Mouse (Mus musculus) adrenal gland, postnatal 25 days (tissue): ENCODE measurements around the gene Fam151b. TPM values are rescaled to one million over a fixed set of nuclear protein-coding genes. Genes with fewer than 3 reads are reported as not detected.

ENCODE experiments used
- DNase-seq: peaks from one replicate; pipeline ENCODE4 v3.0.0; 2021; ENCODE audit warnings: mixed read lengths
- long read RNA-seq: library from polyadenylated mRNA; stranded (forward); transcript quantifications from one replicate; pipeline ENCODE4 v2.0.0, GENCODE M21; 2021
- total RNA-seq: library from RNA; stranded (reverse); gene quantifications from 2 replicates; pipeline ENCODE4 v1.2.3, GENCODE M21; 2021

The Fam151b gene
- total RNA-seq: 5.4 and 8.3 TPM in 2 replicates
- long read RNA-seq, transcript Fam151b-201 (6 exons, 1,152 nt): major isoform, 5 of 7 reads
- long read RNA-seq, partial matches to known transcripts: 0 of 7 reads
- long read RNA-seq, other reads (novel, unspliced or antisense): 2 of 7 reads

DNA sequence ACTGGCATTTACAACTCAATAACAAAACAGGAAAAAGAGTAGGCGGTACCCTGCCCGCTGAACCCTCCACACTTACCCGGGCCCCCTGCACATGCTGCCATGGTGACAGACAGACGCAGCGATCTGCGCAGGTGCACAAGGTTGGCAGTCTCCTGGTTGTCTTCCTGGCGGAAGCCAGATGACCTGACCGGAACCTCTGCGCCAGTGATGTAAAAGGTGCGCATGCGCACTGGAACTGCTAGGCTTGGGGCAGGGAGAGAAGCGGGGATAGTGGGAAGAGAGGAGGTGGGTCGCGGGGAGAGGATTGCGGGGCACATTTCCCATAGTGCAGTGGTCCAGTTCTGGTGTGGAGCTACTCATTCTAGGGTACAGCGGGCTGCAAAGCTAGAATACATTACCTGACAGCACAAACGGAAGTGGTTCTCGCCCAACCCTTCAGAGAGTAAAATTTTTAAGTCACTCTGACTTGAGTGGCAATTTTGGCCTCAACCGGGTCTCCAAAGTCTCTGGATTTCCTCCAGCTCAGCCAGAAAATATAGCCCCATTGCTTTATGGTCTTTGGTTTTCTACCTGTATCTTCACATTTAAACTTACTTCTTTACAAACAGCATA lies at the start of gene Fam151b:
Gene Fam151b, minus strand, starts transcription at position 164 of the 612 bp plus-strand sequence.
- DNase-seq: peak; percentile 90

DNA sequence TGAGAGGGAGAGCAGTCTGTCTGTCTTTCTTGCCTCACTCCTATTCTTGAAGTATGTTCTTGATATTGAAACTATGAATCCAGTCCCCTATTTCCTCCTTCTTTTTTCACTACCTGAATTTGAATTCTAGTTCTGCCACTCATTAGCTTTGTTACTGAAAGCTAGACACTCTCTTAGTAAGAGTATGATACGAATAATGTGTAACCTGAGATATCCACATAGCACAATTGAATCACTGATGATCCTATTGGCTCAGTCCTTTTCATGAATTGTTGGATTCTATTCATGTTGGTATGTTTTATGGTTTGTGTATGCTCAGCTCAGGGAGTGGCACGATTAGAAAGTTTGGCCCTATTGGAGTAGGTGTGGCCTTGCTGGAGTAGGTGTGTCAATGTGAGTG lies 48.4 kb upstream of the Fam151b start:
- DNase-seq: no peak

DNA sequence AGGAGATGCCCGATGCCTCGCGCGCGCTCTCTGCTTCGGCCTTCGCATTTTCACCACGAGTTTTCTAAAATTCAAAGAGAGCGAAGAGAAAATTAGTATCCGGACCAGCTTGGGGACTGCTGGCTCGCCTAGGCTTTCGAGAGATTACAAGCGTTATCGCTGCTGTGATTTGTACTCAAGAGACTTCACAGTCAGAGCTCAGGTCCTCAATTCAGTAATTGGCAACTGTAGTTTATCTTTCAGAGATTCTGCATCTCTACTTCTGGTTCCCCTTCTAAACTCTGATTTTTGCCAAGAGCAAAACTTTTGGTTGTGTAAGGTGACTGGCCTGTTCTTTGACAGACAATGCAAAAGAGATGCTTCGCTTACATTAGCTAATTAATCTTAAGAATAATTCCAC lies 47.4 kb upstream of the Fam151b start:
- no peak for DNase-seq

DNA sequence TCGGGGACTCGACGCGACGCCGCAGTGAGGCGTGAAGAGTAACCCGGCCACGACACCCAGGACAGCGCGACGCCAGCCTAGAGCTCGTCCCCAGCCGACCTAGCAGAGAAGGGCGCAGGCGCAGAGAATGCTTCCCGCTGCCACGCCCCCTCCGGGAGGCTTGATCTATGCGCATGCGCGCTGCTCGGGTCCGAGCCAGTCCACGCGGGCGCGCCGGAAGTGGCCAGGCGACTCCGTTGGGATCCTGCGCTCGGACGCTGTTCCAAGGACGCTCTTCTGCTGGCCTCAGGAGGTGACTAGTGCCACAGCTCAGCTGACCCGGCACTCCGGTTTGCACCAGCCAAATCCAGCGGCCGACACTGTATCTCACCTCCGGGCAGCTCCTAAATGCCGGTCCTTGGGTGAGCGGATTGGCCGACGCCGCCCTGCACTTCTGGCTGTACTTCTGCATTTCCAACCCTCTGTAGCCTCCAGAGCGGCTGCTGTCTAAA lies 47.0 kb upstream of the Fam151b start, which contains the start of gene Zfyve16:
Gene Zfyve16, minus strand, starts transcription at position 148 of the 491 bp plus-strand sequence.
- peak; percentile 99 for DNase-seq

DNA sequence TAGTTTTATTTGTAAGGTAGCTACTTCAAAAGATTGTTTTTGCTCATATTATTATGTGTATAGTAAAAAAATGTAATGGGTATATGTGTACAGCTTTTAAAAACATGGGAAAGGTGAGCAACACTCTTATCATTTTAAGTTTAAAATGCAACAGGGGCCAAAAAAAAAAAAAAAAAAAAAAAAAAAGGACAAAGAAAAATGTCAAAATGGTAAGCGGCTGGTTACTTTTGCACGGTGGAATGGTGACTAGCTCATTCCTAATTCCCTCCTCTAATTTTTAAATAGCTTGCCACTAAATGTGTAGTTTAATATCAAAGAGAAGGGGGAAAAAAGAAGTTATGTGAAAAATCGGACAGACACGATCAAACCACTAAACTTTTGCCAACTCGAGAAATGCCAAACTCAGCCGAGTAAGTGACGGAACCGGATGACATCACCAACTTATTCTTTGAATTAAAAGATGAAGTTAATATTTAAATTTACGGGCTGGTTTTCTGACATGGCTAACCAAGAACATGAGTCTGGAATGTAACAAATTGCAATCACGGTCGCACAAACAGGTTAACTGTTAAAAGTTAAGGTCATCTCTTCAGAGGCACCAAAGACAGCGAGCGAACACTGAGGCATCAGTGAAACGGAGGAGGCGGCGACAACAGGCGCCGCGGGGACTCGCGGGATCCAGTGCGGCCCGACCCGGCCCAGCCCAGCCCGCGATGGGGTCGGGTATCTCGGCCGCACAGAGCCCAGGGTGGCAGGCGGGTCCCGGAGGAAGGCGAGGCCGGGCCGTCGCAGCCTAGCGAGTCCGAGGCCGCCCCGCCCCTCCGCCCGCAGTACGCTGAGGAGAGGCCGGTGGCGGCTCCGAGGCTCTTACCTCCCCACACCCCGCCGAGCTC lies 46.3 kb upstream of the Fam151b start:
- DNase-seq: no peak

DNA sequence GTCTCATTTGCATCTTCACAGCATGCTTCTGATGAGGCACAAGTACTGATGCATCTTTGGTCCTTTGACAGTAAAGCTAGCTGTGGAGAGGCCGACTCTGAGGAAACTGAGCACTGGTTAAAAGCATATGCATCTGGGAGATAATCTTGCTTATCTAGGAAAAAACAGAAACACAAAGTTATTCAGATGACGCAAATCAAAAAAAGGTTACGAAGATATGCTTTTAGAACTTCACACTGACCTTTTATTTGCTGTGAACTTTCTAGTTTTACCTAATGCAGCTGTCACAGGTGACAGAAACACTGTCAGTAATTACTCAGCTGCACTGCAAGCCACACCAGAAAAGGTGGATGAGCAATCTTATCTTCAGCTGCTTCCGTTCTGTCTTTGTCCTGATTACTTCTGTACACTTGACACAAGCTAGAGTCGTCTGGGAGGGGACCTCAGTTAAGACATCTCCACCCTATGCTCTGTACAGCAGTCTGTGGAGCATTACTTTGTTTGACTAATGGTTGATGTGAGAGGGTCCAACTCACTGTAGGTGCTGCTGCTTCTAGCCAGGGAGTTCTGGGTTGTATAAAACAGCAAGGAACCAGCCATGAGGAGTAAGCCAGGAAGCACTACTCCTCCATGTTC lies 39.5 kb upstream of the Fam151b start:
- no peak for DNase-seq

DNA sequence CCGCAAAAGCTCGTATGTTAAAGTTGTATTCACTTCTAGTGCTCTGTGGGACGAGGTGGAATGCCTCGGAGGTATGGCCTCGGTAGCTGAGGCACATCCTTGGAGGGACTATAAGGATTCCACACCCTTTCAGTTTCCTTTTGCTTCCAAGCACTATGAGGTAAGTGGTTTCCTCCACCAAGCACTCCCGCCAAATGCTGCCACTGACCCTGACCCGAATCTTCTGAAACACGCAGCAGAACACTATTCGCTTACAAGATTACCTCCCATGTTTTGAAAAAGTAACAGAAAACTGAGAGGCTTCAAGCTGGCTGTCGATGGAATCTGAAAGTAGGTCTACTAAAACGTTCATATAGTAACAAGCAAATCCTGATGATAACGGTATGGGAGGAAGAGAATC lies 21.1 kb upstream of the Fam151b start:
- DNase-seq: peak; percentile 18

DNA sequence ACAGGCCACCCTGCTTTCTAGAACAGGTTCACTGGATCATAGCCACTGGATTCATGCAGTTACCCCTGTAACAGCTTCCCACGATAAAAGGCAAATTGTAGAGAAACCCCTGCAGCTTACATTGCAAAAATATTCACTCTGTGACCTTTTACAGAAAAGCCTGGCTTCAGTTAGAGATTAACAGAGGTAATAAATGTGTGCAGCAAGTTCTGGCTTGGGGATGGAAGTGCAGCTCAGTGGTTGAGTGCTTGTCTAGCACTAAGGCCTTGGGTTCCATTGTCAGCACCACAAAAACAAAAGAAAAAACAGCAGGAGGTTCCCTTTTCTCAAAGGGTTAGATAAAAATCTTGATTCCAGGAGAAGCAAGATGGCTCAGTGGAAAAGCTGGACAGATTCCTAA lies 8.1 kb upstream of the Fam151b start:
- DNase-seq: no peak

DNA sequence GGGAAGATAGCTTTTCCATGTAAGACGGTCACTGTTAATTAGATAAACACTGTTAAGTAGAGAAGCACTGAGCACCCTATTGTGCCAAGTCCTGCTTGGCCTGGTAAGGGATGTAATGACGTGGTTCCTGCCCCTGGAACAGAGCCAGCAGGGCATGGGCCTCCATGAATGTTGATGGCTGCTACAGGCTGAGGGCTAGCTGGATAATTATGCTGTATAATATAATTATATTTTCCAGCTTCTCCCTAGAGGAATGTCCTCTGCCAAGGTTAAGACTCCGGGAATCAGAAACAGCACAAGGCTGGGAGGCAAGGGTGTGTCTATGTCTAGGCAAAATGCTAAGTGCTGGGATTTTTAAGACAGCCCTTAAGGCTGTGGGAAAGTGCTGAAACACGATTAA lies 7.0 kb upstream of the Fam151b start:
- DNase-seq: peak; percentile 26

DNA sequence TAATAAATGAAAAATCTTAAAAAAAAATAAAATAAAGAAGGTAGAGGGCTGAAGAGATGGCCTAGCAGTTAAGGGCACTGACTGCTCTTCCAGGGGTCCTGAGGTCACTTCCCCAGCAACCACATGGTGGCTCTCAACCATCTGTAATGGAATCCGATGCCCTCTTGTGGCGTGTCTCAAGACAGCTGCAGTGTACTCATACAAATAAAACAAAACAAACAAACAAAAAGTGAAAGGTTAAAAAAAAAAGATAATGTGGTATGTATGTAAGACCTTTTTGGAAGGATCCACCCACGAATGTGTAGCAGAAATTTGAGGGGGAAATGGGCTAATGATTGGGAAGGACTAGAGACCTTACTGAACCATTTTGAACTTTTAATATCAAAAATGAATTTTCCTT lies 467 bp downstream of the Fam151b start:
- DNase-seq: peak; percentile 35

DNA sequence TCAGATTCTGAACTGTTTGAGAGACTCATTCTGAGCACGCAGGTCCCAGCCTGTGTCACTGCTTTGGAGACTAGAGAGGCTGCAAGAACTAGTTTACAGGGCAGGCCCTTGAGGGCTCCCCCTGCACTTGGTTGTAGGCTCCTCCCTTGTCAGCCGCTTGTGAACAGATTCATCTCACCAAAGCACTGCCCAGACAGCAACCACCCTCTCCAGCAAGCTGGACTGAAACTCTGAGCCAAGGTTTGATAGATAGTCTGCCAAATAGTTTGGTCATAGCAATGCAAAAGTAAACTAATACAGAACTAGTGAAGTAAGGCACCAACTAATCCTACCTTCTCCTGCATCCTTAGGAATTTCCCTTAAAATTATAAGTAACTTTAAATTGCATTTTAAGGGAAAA lies 13.7 kb downstream of the Fam151b start:
- no peak for DNase-seq

DNA sequence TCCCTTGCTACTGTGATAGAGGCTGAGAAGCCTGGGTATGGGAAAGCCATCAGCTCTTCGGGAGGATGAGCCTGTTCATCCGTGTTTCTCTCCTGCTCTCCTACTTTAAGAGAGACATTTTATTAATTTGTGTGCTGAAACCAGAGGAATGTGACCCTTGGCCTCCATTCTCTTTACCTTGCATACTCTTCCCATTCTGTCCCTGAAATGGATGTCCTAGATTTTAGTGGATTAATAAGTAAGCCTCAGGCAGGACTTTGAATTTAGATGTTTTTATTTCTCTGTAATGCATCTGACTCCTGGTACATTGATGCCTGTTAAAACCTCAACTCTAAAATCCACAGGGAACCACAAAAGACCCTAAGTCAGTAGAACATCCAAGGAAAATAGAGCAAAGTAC lies 14.4 kb downstream of the Fam151b start:
- DNase-seq: no peak

DNA sequence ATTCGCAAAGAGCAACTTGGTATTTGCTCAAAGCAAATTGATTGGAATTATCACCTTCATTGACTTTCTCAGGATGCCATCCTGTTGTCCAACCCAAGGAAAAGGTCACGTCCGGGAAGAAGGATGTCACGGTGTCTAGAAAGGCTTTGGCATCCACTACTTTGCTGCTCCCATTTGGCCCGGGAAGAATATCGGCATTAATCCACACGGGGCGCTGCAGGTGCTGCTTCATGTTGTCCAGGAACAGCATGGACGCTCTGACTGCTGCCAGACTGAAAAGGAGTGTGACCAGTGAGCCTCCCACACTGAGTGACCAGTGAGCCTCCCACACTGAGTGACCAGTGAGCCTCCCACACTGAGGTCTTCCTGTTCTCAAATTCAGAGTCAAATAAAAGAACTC lies 15.9 kb downstream of the Fam151b start:
- DNase-seq: no peak

DNA sequence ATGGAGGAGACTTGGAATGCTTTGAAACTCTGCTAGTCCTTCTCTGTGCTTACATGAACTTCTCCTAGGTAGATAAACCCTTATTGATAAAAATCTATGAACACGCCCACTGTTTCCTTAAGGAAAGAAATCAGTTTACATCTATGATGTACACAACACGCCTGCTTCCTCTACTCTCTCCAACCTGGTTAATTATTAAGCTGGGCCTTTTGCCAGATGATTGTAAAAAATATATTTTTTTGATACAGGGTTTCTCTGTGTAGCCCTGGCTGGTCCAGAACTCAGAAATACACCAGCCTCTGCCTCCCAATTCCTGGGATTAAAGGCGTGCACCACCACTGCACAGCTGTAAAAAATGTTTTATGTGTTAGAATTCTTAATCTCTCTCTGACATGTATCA lies 19.1 kb downstream of the Fam151b start:
- no peak for DNase-seq

DNA sequence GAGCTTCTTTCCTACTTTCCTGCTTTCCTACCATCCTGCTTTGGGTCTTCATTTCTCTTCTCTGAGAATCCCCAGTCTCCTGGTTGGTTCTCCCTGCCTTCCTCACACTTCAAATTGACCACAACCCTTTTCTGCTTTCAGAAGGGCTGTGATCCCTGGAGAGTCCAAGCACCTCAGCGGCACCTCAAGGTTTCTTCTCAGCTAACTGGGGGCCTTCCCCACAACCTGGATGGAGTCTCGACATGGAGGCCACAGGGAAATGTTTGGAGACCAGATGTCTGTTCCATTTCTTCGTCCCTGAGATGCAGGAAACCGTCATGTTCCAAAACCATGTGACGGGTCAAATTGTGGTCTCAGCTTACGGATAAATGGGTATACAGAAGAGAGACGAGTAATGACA lies 36.9 kb downstream of the Fam151b start:
- no peak for DNase-seq

DNA sequence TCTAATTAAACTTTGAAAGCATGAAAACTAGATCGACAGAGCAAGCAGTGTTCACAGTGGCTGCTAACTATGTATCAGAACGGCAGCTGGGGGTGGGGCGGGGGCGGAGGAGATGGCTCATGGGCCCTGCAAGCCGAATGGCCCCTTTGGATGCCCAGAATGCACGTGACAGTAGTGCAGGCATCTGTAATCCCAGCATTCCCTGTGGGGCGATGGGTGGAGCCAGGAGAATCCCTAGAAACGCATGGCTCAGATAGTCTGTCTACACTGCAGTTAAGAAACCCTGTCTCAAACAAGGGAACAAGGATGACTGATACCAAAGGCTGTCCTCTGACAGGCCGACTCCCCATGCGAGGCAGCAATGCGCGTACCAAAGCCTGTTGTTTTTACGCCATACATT lies 43.5 kb downstream of the Fam151b start:
- DNase-seq: no peak

DNA sequence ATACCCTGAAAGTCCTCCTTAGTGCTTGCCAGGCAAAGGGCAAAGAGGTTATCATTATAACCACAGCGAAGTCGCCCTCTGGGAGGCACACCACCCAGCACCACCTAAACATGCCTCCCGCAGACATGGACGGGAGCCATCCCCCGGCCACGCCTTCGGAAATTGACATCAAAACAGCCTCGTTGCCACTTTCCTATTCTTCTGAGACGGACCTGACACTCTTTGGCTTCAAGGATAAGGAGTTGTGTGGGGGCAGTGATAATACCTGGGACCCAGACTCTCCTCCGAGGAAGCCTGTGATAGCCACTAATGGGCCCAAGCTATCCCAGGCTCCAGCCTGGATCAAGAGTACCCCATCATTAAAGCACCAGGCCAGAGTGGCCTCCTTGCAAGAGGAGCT lies 45.2 kb downstream of the Fam151b start:
- no peak for DNase-seq

DNA sequence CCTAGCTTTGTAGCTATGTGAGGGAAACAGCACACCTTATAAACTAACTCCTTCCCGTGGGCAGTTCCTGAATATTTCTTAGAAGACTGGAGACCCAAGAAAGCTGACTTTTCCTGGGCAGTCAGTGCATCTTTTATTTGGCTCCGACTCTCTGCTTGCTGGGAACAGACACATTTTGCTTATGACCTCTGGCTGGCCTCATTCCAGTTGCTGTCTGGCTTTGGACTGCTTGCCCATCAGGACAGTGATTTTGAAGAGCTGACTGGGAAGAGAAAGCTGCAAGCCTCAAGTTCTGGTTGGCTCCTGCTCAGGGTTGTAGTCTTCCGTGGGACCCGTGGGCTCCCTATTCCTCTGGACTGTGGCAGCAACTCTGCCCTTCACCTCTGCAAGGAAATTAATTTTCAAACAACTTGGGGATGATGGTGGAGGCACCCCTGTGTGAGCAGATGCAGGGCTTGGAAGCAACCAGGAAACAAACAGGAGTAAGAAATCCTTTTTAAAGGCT lies 56.4 kb downstream of the Fam151b start:
- DNase-seq: no peak

DNA sequence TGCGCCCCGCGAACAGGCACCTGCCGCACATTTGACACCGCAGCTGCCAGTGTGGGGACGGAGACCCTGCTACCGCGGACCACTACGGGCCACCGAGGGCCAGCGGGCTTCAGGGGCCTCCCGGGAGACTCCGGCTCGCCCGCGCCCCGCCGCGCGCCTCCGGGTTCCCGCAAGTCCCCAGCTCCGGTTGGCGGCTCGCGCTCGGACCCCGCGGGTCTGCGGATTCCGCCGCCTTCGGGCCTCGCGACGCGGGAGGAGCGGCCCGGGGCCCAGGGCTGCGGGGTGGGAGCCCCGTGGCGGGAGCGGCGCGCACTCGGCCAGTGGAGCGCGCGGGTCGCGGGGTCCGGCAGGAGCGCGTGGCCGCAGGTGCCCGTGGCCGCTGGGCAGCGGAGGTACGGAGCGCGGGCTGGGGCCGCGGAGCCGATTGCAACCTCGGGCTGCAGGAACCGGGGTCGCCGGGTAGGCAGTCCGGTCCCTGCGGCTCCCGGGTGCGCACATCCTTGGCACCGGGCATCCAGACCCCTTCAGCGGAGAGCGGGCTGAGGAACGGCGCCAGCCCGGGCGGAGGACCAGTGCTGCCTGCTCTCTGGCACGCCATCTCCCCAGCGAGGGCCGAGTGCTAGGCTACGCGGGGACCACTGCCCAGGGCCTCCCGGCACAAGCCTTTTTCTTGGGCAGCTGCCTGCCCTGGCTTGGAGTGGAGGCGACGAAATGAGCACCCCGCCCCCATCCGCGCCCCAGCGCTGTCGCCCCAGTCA lies 57.3 kb downstream of the Fam151b start:
- DNase-seq: peak; percentile 28

DNA sequence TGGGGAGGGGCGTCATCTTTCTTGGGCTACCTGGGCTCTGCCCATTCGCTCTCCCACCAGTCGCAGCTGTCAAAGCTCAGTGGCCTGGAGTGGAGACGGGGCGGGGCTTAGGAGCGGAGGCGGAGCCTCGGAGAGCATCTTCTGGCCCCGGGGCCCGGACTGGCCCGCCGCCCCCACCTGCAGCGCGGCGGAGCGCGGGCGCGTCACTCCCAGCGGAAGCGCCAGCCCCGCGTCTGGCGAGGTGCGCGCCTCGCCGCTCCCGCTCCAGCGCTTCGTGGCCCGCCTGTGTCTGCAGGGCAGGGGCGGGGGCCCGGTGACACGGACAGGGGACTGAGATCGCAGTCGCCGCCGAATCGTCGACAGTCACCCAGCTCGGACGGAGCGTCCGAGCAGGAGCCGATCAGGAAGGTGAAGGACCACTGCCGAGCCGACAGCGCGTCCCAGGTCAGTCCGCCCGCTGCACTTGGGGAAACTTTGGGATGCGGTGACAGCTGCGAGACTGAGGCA lies 58.0 kb downstream of the Fam151b start, which contains the start of gene Ankrd34b:
Gene Ankrd34b, plus strand, starts transcription at position 139 of the 507 bp plus-strand sequence.
- peak; percentile 61 for DNase-seq

DNA sequence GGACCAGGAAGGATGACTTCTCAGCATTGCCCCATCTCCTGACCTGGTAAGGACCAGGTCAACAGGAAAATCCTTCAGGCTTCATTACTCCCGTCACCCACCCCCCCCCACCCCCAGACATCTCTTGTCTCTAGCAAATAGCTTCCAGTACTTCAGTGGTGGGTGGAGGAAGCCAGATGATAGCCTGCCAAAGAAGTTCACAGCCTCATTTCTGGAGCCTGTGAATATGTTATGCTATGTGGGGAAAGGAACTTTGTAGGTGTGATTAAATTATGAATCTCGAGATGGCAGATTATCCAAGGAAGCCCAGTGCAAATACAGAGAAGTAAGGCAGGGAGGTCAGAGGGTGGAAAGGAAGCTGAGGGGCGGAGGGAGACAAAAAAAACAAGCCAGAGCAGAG lies 60.1 kb downstream of the Fam151b start:
- DNase-seq: no peak

DNA sequence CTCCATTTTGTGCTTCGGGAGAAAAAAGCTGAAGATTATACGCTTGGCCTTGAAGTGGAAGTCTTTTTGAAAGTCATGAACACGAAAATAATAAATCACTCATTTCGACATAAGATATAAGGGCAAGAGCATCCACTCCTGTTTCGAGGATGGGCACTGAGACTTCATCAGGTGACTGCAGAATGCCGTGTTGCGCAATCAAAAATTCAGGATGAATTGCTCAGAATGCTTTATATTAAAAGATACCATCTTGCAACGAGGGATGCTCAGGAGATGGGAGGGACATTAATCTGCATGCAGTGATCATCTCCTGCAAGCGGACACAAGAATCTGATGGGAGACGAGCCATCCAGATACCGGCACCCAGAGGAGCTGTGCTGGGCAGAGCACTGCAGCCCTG lies 64.2 kb downstream of the Fam151b start:
- DNase-seq: no peak
